Mouse (Mus musculus): ENCODE data around the gene Galnt6. TPM values are rescaled to one million over a fixed set of nuclear protein-coding genes. Genes with fewer than 3 reads are reported as not detected.

Gene Galnt6
- total RNA-seq, 2 experiments from 2014 or later, result 2.0 to 2.1 TPM

- no peak for DNase-seq (ENCODE audit: low spot score in 2 of 2)
Measured at GRCm38 (mm10) chr15:100754805-100755497, 25.8 kb upstream of the Galnt6 start.

DNA sequence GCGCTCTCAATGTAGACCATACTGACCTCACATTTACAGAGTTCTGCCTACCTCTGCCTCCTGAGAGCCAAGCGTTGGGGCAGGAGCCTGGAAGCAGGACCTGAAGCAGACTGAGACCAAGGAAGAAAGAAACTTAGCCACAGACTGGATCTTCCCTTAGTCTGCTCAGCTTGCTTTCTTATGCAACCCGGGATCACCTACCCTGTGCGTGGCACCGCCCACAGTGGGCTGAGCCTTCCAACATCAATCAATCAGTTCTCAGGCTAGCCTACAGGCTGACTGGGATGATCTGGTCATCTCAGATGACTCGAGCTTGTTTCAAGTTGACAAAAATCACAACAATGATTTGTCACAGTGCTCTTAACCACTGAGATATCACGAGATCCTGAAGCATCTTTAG, 24.9 kb upstream of the Galnt6 start:
- no peak for DNase-seq (ENCODE audit: low spot score in 2 of 2)

DNA sequence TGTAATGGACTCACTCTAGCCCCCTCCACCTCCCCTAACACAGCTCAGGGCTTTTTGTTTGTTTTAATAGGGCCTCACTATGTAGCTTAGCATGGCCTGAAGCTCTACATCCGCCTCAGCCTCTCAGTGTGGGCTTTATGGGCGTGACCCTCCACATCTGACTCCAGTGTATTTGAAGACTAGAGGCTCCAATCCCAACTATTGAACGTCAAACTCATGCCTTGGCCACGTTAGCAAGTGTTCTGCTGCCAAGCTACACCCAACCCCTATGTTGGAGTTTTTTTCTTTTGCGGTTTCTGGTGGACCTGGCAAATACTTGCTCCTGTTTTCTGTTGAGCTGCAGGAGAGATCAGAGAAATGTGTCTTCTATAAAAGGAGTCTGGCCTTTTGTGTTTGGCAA, 23.9 kb upstream of the Galnt6 start:
- DNase-seq (ENCODE audit: low spot score in 2 of 2), result no peak

DNA sequence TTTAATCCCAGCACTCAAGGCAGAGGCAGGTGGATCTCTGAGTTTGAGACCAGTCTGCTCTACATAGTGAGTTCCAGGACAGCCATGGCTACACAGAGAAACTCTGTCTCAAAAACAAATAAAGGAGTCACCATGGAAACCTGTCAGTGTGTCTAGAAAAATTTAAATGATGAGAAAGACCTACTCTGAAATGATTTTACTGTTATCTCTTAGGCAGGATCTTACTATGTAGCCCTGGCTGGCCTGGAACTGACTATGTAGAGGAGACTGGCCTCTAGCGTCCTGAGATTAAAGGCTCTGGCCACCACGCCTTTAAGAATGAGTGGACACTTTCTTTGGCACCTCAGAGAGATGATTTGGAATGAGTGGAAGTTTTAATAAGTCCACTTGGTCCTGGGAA, 23.3 kb upstream of the Galnt6 start:
- DNase-seq (ENCODE audit: low spot score in 2 of 2), result no peak

DNA sequence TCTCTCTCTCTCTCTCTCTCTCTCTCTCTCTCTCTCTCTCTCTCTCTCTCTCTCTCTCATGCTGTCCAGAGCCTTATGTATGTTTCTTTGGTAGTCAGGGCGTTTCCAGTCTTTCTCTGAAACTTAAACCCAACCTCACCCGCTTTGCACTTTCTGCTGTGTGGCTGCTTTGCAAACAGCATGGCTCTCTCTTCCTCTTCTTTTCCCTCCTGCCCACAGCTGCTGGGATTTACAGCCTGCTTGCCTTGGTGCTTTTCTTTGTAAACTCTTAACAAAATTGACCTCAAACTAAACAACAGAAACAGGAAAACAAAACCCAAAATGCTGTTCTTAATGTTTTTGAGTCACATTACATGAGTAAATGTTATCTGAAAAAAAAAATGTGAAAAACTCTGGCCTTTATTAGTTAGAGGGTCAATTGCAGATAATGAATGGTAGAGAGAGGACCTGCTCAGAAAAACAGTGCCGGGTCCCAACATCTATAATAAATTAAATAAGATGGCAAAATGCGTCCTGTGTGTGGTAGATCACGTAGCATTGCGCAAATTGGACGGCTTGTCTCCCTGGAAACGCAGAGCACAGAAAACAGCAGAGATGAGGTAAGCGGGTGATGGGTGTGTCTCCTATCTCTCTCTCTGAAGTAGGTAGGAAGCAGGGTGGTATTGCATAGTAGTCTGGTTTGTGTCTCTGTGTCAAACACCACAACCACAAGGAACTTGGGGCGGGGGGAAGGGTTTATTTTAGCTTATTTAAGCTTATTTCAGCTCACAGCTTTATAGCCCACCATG, 20.8 kb upstream of the Galnt6 start:
- DNase-seq (ENCODE audit: low spot score in 2 of 2), result no peak

GRCm38 (mm10) chr15:100748584-100748983, 19.4 kb upstream of the Galnt6 start:
- no peak for DNase-seq (ENCODE audit: low spot score in 2 of 2)

DNA sequence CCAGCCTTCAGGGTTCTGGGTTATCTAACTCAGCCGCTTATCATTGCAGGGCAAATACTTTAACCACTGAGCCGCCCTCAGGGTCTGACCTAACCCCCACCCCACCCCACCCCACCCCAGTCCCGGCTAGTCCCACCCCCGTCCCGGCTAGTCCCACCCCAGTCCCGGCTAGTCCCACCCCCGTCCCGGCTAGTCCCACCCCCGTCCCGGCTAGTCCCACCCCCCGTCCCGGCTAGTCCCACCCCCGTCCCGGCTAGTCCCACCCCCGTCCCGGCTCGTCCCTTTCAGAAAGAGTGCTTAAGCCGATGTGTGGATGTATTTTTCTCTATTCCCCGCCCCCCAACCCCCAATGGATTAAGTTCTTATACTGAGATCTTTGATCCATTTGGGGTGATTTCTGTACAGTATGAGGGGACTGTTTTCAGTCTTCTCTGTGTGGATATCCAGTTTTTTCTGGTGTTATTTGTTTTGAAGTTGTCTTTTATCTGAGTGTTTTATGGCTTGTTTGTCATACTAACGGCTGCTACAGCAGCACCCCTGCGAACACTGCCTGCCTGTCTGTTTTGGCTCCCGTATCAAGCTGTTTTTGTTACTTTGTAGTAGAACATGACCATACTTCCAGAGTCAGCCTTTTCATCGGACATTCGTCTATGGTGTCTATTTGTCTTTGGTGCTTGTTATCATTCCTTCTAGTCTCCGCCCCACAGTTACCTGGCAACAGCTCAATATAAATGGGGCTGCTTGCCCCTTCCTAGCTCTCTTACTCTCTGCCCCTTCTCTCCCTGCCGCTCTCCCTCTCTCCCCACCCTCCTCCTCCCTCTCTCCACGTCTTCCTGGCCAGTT, 18.2 kb upstream of the Galnt6 start:
- no peak for DNase-seq (ENCODE audit: low spot score in 2 of 2)

DNA sequence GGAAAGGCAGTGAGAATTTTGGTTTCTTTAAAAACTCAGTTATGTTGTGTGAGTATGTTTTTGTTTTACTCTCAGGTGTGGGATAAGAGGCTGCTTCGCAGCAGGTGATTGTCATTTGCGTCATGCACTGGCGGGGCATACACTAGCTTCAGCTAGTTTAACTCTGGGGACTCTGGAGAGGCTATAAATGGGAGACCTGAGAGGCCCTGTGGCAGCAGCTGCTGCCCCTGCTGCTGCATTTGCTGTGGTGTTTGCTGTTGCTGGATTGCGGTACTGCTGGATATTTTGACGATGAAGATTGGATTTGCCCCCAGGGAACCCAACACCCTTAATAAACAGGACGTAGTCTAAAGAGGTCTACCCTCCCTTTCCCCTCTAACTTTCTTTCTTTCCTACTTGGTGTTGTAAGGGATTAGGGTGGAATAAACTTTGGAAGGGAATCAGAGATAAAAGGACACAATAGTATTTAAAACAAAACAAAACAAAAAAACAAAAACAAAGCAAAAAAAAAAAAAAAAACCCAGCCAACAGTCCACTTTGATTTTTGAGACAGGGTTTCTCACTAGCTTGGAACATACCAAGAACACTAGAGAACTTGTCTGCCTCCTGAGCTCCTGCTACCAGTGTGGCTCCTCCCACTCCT, 17.4 kb upstream of the Galnt6 start:
- no peak for DNase-seq (ENCODE audit: low spot score in 2 of 2)

GRCm38 (mm10) chr15:100743238-100743637, 14.1 kb upstream of the Galnt6 start:
- DNase-seq (ENCODE audit: low spot score in 2 of 2), result no peak

GRCm38 (mm10) chr15:100739442-100739841, 10.3 kb upstream of the Galnt6 start:
- no peak for DNase-seq (ENCODE audit: low spot score in 2 of 2)

DNA sequence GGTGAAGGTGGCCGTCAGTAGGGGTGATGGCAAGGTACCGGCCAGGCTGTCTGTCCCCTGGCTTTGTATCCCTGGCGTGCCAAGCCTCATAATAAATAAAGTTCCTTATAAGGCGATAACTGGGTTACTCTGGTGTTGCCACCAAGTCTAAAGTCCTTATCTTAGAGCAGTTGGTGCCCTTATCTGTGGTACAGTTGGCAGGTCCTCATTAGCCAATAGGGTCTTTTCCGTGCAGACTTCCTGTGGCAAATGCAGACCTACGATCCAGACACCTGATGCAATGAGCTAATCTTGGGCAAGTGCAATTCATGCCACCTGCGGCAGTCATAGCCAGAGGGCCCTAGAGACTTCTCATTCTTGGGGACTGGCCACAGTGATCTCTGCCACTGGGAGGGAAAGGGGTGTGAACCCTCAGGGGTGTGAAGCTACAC, 9.2 kb upstream of the Galnt6 start:
- no peak for DNase-seq (ENCODE audit: low spot score in 2 of 2)

DNA sequence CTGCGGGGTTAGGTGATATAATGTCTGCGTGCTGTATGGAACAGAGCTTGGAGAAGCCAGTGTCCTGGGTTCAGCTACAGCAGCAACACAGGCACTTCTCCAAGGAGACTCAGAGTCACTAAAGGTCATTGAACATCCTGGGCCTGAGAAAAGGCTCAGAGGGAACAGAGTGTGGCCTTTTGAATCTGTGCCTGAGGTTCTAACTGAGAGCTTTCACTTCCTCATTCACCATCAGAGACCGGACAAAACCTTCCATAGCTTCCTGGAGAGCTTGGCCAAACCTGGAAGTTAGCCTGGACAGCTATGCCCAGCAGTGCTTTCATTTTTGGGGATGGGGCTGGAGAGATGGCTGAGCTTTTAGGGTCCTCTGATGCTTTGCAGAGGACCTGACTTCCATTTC, 8.5 kb upstream of the Galnt6 start:
- no peak for DNase-seq (ENCODE audit: low spot score in 2 of 2)

GRCm38 (mm10) chr15:100735953-100736300, 6.8 kb upstream of the Galnt6 start:
- no peak for DNase-seq (ENCODE audit: low spot score in 2 of 2)

- DNase-seq (ENCODE audit: low spot score in 2 of 2), result no peak
Measured at GRCm38 (mm10) chr15:100735095-100735952, 6.1 kb upstream of the Galnt6 start.

DNA sequence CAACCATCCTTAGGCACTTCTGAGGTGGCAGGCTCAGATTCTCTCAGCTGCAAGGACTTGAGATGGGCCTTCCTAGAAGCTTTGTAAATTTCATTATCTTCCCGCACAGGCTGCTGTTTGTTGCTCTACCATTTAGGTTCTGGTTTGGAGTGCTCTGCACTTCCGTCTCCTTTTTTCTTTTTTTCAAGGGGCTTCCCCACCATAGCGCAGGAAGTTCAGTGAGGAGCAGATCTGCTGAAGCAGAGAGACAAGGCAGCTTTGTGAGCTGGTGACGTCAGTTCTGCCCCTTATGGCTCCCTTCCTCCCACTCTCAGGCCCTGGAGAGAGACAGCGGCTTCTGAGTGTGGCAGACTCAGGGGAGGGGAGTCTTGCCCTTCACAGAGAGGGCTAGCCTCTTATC, 3.4 kb upstream of the Galnt6 start:
- DNase-seq (ENCODE audit: low spot score in 2 of 2), result no peak

- no peak for DNase-seq (ENCODE audit: low spot score in 2 of 2)
Measured at GRCm38 (mm10) chr15:100731081-100731480, 1.9 kb upstream of the Galnt6 start.

- DNase-seq (ENCODE audit: low spot score in 2 of 2), result no peak
Measured at GRCm38 (mm10) chr15:100728586-100728985, 590 bp downstream of the Galnt6 start.

- DNase-seq (ENCODE audit: low spot score in 2 of 2), result no peak
Measured at GRCm38 (mm10) chr15:100727834-100728233, 1.3 kb downstream of the Galnt6 start.

- no peak for DNase-seq (ENCODE audit: low spot score in 2 of 2)
Measured at GRCm38 (mm10) chr15:100726721-100727120, 2.5 kb downstream of the Galnt6 start.

- no peak for DNase-seq (ENCODE audit: low spot score in 2 of 2)
Measured at GRCm38 (mm10) chr15:100723505-100723904, 5.7 kb downstream of the Galnt6 start.

Measured in layer of hippocampus, postnatal 14 days (tissue).